Mouse (Mus musculus) forelimb bud, embryonic 11.5 days (tissue): ENCODE results near the gene Ndufs2.

ENCODE experiments used
- DNase-seq: peaks from one replicate; pipeline ENCODE4 v3.0.0-alpha.2; 2012; ENCODE audit warnings: low read depth, low spot score

Gene Ndufs2

GRCm38 (mm10) chr1:171231844-171232243 lies 19.3 kb downstream of the Ndufs2 start:
- no peak for DNase-seq

GRCm38 (mm10) chr1:171230215-171230614 lies 21.0 kb downstream of the Ndufs2 start:
- DNase-seq: peak; percentile 72

GRCm38 (mm10) chr1:171229750-171230149 lies 21.4 kb downstream of the Ndufs2 start:
- DNase-seq: no peak

- no peak for DNase-seq
Observed at GRCm38 (mm10) chr1:171227879-171228278, 23.3 kb downstream of the Ndufs2 start.

GRCm38 (mm10) chr1:171226780-171227179 lies 24.4 kb downstream of the Ndufs2 start:
- DNase-seq: no peak

GRCm38 (mm10) chr1:171224857-171225256 lies 26.3 kb downstream of the Ndufs2 start, which contains the start of gene Apoa2:
TSS of gene Apoa2 (plus strand) at chr1:171225054.
- no peak for DNase-seq

GRCm38 (mm10) chr1:171223796-171224195 lies 27.4 kb downstream of the Ndufs2 start:
- no peak for DNase-seq

GRCm38 (mm10) chr1:171223168-171223567 lies 28.0 kb downstream of the Ndufs2 start:
- no peak for DNase-seq

- DNase-seq: peak; percentile 98
Observed at GRCm38 (mm10) chr1:171222238-171223155, 28.7 kb downstream of the Ndufs2 start, which contains the start of gene Tomm40l. TSS of gene Tomm40l (minus strand) at chr1:171222514.

- DNase-seq: no peak
Observed at GRCm38 (mm10) chr1:171221281-171222193, 29.7 kb downstream of the Ndufs2 start.

- peak; percentile 83 for DNase-seq
Observed at GRCm38 (mm10) chr1:171220871-171221270, 30.3 kb downstream of the Ndufs2 start.

GRCm38 (mm10) chr1:171216241-171216955 lies 34.8 kb downstream of the Ndufs2 start:
- no peak for DNase-seq

- DNase-seq: no peak
Observed at GRCm38 (mm10) chr1:171213801-171214496, 37.2 kb downstream of the Ndufs2 start, which contains the start of gene Nr1i3. TSS of gene Nr1i3 (plus strand) at chr1:171213970.

- no peak for DNase-seq
Observed at GRCm38 (mm10) chr1:171212854-171213253, 38.3 kb downstream of the Ndufs2 start.

- DNase-seq: no peak
Observed at GRCm38 (mm10) chr1:171209409-171209808, 41.8 kb downstream of the Ndufs2 start.

GRCm38 (mm10) chr1:171205704-171206493 lies 45.3 kb downstream of the Ndufs2 start:
- DNase-seq: no peak

- no peak for DNase-seq
Observed at GRCm38 (mm10) chr1:171204249-171204644, 46.9 kb downstream of the Ndufs2 start.

- DNase-seq: no peak
Observed at GRCm38 (mm10) chr1:171203471-171204248, 47.5 kb downstream of the Ndufs2 start.

- no peak for DNase-seq
Observed at GRCm38 (mm10) chr1:171200769-171201168, 50.4 kb downstream of the Ndufs2 start.
